Mouse (Mus musculus): ENCODE results near the gene Zfp384.
"Not testable (repeated sequence)": the region's sequence is repeated elsewhere in the genome, so short reads cannot be mapped to it uniquely, and the experiment has no call there.

DNA sequence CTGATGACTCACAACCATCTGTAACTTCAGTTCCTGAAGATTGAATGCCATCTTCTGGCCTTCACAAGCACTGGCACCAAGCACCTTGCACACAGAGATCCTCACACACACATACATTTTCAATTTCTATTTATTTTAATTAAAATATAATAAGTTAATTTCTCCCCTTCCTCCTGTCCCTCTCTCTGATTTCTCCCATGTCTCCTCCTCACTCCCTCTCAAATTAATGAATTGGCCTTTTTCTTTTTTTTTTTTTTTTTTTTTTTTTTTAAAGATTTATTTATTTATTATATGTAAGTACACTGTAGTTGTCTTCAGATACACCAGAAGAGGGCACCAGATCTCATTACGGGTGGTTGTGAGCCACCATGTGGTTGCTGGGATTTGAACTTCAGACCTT lies 56.3 kb downstream of the Zfp384 start:
- TF ChIP-seq EP300, CTCF (IDR thresholded peaks at IDR 0.05; ENCODE audit: low read depth): not testable (repeated sequence)

Data from heart, postnatal 0 days (tissue).